Mouse (Mus musculus) small intestine, adult 2 months (tissue): ENCODE results near the gene Gm9833.

ENCODE experiments used
- CTCF ChIP-seq: fragments of 200-500 bp; IDR thresholded peaks from 2 replicates; pipeline ENCODE4 v1.5.1; 2012; ENCODE audit warnings: low read depth, mild to moderate bottlenecking, control low read depth, inconsistent platforms, low read length, moderate library complexity, mixed read lengths; ENCODE audit not compliant: insufficient replicate concordance, insufficient read length; ENCODE audit errors: extremely low read depth
- POLR2A ChIP-seq: fragments of 200-500 bp; IDR thresholded peaks from 2 replicates; pipeline ENCODE4 v1.6.1; 2012; ENCODE audit warnings: low read depth, mild to moderate bottlenecking, control low read depth, inconsistent platforms, low read length, moderate library complexity

- TF ChIP-seq POLR2A (no peak), CTCF (no peak)
Measured at GRCm38 (mm10) chr3:10099756-10100155, 11.8 kb downstream of the Gm9833 start.
